Mouse (Mus musculus): ENCODE data around the gene Ctrb1. TPM values are rescaled to one million over a fixed set of nuclear protein-coding genes. Genes with fewer than 3 reads are reported as not detected.

Ctrb1 gene
- polyA plus RNA-seq, 1 experiment from 2014 or later, result not detected

DNA sequence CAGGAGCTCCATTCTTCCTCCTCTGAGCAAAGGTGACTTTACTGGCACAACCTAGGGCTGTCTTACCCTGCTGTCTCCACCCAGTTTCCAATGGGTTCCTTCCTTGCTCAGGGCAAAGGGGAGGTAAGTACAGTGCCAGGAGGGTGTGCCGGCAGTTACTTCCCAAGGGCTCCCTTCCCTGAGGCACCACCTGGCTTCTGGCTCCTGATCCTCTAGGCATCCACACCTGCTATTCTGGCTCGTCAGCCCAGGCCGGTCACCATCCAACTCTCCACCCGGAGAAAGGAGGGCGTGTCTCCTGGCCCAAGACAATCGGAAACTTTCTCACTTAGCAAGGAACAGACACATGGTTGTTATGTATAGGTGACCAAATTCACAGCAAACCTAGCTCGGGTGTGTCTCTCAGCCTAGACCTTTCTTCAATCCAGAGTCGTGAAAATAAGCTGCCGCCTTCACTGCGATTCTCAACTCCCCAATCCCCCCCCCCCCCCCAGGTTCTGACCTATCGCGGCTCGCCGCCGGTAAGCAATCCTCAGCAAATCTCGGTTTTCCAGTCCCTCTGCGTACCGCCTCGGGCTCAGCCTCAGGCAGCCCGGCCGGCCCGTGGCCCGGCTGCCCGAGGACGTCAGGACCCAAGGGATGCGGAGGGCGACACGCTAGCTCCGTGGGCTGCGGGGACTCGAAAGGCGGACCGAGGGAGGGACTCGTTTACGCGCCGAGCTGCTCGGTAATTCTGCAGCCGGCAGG lies 40.6 kb upstream of the Ctrb1 start:
- H3K36me3 ChIP-seq, result no peaks in the 10 kb centered on the region
- under 1% methylated on average over 38 of the region's 39 CpGs for WGBS
- peak; percentile 51 for ATAC-seq (replicated peaks)
- H3K4me1 ChIP-seq, result peaks cover 84% of the 10 kb centered on the region
- H3K4me3 ChIP-seq, result peak overlapping the region; percentile 61
- H3K4me2 ChIP-seq (replicated peaks), result peak overlapping the region; percentile 72
- no peaks in the 10 kb centered on the region for H3K27me3 ChIP-seq
- H3K27ac ChIP-seq (replicated peaks), result peak overlapping the region; percentile 66
- peak overlapping the region; percentile 67 for H3K9ac ChIP-seq (replicated peaks)
- H3K9me3 ChIP-seq, result no peaks in the 10 kb centered on the region

DNA sequence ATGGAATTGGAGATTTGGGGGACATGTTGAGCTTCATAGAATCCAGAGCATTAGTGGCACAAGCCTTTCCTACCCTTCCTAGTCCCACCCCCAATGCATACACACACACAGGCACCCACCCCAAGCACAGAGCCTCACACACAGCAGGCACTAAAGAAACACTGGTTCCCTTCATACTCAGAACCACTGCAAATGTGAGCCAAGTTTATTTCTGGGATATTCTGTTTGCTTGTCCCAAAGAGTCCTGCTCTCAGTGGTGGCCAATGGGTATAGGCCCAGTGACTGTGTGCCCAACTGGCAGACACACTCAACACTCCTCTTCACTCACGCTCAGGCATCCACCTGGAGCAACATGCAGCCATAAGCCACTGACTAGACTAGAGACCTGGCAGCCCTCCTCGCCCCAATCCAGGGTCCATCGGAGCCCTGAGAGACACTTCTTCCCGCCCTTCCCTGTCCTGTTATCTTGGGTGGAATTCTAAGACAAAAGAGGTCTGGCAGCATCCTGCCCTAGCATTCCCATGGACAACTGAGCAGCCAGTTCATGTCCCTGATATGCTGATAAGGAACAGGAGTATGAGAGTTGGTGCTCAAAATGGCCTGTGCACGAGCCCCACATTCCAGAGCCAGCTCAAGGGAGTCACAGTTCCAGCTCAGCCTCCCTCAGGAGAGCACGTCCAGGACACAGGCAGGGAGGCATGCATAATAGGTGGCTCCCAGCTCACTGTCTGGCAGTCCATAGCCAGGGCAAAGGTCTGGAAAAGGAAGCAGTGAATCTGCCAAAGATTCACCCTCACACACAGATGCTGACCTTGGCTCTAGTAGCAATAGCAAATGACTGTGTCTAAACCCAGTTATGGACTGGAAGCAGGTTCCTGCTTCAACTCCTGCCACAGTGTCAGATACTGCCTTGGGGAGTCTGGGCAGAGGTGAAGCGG lies 38.7 kb upstream of the Ctrb1 start:
- H3K36me3 ChIP-seq, result no peaks in the 10 kb centered on the region
- H3K4me1 ChIP-seq, result peaks cover 67% of the 10 kb centered on the region
- no peak overlapping the region for H3K4me3 ChIP-seq
- no peak overlapping the region for H3K4me2 ChIP-seq (replicated peaks)
- no peaks in the 10 kb centered on the region for H3K27me3 ChIP-seq
- H3K27ac ChIP-seq (replicated peaks), result no peak overlapping the region
- WGBS, result 73% methylated on average over 7 of the region's 7 CpGs
- ATAC-seq (replicated peaks), result no peak
- no peak overlapping the region for H3K9ac ChIP-seq (replicated peaks)
- no peaks in the 10 kb centered on the region for H3K9me3 ChIP-seq

DNA sequence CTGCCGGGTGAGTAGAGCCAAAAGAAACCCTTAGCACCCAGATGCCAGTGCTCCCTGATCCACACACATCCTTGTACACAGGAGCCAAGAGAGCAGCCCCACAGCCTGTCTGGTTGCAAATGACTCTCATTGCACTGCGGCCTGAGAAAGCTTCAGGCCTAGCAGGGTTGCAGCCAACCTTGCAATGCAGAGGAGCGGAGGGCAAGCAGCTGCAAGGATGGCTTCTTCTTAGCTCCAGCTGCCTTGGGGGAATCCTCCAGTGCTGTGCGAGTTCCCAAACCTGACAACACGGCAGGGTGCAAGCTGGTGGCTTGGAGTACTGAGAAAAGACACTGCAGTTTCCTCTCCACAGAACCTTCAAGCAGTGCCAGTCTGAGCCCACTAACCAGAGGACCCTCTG lies 37.7 kb upstream of the Ctrb1 start:
- Histone ChIP-seq H3K4me3 (no peak overlapping the region), H3K4me1 (peaks cover 57% of the 10 kb centered on the region), H3K9ac (replicated peaks) (no peak overlapping the region), H3K27ac (replicated peaks) (0 out of 2 replicates have a peak overlapping the region, but pooled peaks have one; percentile 5), H3K36me3 (no peaks in the 10 kb centered on the region), H3K4me2 (replicated peaks) (no peak overlapping the region), H3K9me3 (no peaks in the 10 kb centered on the region), H3K27me3 (no peaks in the 10 kb centered on the region)
- WGBS, result 74% methylated on average over 5 of the region's 5 CpGs
- ATAC-seq (replicated peaks), result no peak

DNA sequence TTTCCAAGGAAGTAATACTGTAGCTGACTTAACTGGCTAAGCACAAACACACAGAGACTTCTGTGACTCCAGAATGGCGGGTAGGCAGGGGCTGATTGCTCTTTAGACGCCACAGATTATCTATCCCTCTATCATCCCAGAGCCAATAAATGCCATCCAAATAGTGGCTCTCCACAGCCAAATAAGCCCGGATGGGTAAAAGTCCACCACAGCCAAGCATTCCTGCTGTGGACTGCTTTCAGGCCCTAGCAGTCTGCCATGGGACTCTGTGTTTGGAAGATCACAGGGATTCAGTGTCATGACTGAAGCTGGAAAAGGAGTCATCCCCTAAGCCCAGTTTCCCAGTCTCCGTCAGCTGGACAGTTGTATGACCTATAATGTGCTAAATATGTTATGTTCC lies 36.7 kb upstream of the Ctrb1 start:
- WGBS, result 84% methylated on average over 4 of the region's 4 CpGs
- Histone ChIP-seq H3K9ac (replicated peaks) (no peak overlapping the region), H3K4me2 (replicated peaks) (no peak overlapping the region), H3K4me1 (peaks cover 48% of the 10 kb centered on the region), H3K27ac (replicated peaks) (no peak overlapping the region), H3K4me3 (no peak overlapping the region), H3K36me3 (no peaks in the 10 kb centered on the region), H3K9me3 (no peaks in the 10 kb centered on the region), H3K27me3 (no peaks in the 10 kb centered on the region)
- ATAC-seq (replicated peaks), result no peak

DNA sequence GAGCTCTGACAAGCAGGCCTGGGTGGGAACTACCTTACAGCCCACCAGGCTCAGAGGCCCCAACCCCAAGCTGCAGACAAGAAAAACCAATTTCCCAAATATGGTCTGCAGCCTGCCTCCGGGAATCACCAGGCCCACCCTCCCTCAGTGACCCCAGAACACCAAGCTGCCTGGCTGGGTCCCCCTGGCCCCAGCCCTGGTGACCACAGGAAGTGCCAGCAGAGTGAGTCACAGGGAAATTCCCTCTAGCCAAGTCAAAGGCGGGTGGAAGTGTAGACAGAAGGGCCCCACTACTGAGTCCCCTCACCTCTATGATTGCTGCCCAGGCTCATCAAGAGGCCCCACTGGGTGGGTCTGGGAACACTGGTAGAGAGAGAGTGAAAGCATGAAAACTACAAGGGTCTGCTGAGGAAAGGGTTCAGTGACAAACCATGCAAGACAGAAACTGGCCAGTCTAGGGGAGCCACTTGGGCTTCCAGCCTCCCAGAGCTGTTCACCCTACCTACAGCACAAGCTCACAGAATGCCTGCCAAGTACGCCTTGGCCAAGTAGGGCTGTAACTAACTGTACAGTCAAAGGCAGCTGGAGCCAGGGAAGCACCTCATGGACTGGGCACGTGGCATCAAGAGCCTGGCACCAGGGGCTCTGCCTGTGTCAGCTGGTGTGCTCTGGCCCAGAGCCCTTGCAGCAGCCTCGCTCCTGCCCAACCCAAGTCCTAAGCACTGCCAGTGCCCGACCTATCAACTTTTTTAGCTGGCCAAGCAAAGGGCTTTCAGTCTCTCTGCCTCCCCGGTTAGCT lies 35.5 kb upstream of the Ctrb1 start:
- WGBS, result 71% methylated on average over 7 of the region's 7 CpGs
- peaks cover 40% of the 10 kb centered on the region for H3K4me1 ChIP-seq

DNA sequence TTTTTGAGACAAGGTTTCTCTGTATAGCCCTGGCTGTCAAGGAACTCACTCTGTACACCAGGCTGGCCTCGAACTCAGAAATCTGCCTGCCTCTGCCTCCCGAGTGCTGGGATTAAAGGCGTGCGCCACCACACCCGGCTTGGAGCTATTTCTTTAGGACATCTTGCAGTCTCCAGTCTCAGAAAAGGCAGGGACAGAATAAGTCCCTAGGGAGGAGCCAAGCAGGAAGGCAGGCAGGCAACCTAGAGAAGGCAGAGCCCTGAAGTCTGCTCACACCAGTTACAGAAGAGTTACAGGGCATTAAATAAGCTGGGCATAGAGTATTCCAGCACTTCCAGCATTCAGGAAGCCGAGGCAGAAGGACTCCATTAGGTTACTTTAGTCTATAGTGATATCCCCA lies 34.5 kb upstream of the Ctrb1 start:
- H3K9me3 ChIP-seq, result no peaks in the 10 kb centered on the region
- H3K27me3 ChIP-seq, result no peaks in the 10 kb centered on the region
- ATAC-seq (replicated peaks), result no peak
- no peak overlapping the region for H3K4me3 ChIP-seq
- WGBS, result 93% methylated on average over 6 of the region's 6 CpGs
- no peak overlapping the region for H3K27ac ChIP-seq (replicated peaks)
- peaks cover 30% of the 10 kb centered on the region for H3K4me1 ChIP-seq
- peaks cover 4% of the 10 kb centered on the region; the same call in 1 of the 2 replicates for H3K36me3 ChIP-seq
- no peak overlapping the region for H3K4me2 ChIP-seq (replicated peaks)
- no peak overlapping the region for H3K9ac ChIP-seq (replicated peaks)

More for the DNA sequence above, 35.5 kb upstream of the Ctrb1 start:
- Histone ChIP-seq H3K27ac (replicated peaks) (0 out of 2 replicates have a peak overlapping the region, but pooled peaks have one; percentile 5), H3K9me3 (no peaks in the 10 kb centered on the region), H3K9ac (replicated peaks) (no peak overlapping the region), H3K4me2 (replicated peaks) (no peak overlapping the region), H3K4me3 (no peak overlapping the region), H3K27me3 (no peaks in the 10 kb centered on the region), H3K36me3 (no peaks in the 10 kb centered on the region)
- peak; percentile 62 for ATAC-seq (replicated peaks)

DNA sequence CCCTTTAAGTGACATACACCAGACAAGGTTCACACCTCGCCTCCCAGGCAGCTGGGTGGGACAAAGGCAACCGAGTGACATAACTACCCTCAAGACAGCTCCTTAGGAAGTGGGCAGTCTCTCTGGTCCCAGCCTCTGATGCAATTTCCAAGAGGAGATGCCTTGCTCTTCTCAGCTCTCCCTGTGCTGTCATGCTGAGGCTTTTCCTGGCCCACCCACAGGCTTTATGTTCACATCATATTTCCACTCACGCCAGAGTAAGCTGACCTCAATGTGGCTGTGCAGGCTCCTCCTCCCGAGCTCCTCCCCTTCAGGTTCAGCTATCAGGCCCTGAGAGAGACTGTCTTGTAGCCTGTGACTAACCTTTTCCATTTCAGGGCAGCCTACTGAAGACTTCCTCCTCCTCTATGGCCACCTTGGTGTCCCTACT lies 29.3 kb upstream of the Ctrb1 start:
- H3K4me1 ChIP-seq, result peaks cover 35% of the 10 kb centered on the region

DNA sequence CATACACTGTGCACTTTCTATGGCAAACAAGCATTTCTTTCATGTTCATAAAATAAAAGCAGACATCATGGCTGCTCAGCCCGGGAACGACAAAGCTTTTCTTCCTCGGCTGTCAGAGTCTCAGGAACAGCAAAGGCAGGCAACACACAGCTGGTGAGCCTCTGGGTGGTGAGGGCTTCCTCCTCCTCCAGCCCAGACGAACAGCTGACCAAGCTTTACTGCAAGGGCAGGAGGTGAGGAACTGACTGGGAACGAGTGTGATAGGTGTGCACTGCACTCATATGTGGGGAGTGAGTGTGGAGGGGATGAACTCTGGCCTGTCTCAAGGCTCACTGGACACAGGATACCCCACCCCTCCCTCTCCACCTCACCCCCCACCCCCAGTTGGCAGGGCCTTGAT lies 28.1 kb upstream of the Ctrb1 start:
- ATAC-seq (replicated peaks), result no peak
- 55% methylated on average over 5 of the region's 5 CpGs for WGBS
- no peak overlapping the region for H3K9ac ChIP-seq (replicated peaks)

More for the DNA sequence above, 29.3 kb upstream of the Ctrb1 start:
- peaks cover 14% of the 10 kb centered on the region for H3K36me3 ChIP-seq
- no peaks in the 10 kb centered on the region for H3K9me3 ChIP-seq
- no peak overlapping the region for H3K4me2 ChIP-seq (replicated peaks)
- no peak for ATAC-seq (replicated peaks)
- no peaks in the 10 kb centered on the region for H3K27me3 ChIP-seq
- no peak overlapping the region for H3K27ac ChIP-seq (replicated peaks)
- 76% methylated on average over 4 of the region's 4 CpGs for WGBS
- no peak overlapping the region for H3K4me3 ChIP-seq
- no peak overlapping the region for H3K9ac ChIP-seq (replicated peaks)

DNA sequence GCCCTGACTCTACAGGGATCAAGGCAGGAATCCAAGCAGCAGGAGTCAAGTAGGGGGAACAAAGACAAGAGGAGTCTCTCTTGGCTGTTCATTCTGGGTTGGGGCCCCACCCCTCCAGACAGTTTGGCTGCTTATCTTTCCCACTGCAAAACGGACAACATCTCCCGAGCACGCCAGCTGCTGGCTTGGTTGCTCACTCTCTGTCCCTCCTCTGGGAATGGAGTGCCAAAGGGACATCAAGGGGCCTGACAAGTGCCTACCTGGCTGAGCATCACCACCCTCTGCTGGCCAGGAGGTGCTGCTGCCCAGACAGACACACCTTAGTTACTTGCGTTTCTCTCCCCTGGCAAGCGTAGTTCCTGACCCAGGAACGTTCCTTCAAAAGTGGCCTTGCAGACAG lies 27.1 kb upstream of the Ctrb1 start:
- ATAC-seq (replicated peaks), result no peak
- H3K4me1 ChIP-seq, result peaks cover 35% of the 10 kb centered on the region
- no peak overlapping the region for H3K4me2 ChIP-seq (replicated peaks)
- H3K9ac ChIP-seq (replicated peaks), result 0 out of 2 replicates have a peak overlapping the region, but pooled peaks have one; percentile 31
- no peaks in the 10 kb centered on the region for H3K9me3 ChIP-seq
- H3K27ac ChIP-seq (replicated peaks), result peak overlapping the region; percentile 95
- no peaks in the 10 kb centered on the region for H3K27me3 ChIP-seq
- peaks cover 33% of the 10 kb centered on the region for H3K36me3 ChIP-seq
- 44% methylated on average over 6 of the region's 6 CpGs for WGBS
- no peak overlapping the region for H3K4me3 ChIP-seq

More for the DNA sequence above, 28.1 kb upstream of the Ctrb1 start:
- Histone ChIP-seq H3K27ac (replicated peaks) (peak overlapping the region; percentile 95), H3K36me3 (peaks cover 26% of the 10 kb centered on the region), H3K27me3 (no peaks in the 10 kb centered on the region), H3K4me3 (no peak overlapping the region), H3K4me1 (peaks cover 35% of the 10 kb centered on the region), H3K4me2 (replicated peaks) (no peak overlapping the region), H3K9me3 (no peaks in the 10 kb centered on the region)

DNA sequence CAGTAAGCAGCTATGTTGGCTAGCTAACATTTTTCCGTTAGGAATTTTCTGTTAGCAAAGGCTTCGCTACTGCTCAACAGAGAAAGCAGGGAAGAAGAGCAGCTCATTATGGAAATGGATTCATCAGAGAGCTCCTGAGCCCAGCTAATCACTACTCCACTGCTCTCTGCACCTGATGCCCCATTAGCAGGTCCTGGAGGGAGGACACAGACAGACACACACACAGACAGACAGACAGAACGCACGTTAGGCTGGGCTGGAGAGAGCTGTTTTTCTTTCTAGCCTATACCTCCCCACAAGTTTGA lies 26.6 kb upstream of the Ctrb1 start:
- Histone ChIP-seq H3K9ac (replicated peaks) (peak overlapping the region; percentile 31), H3K4me1 (peaks cover 35% of the 10 kb centered on the region), H3K27me3 (no peaks in the 10 kb centered on the region), H3K27ac (replicated peaks) (peak overlapping the region; percentile 95), H3K4me2 (replicated peaks) (peak overlapping the region; percentile 11; the same call in 1 of the 2 replicates), H3K36me3 (peaks cover 33% of the 10 kb centered on the region), H3K9me3 (no peaks in the 10 kb centered on the region), H3K4me3 (no peak overlapping the region)
- 27% methylated on average over 4 of the region's 4 CpGs for WGBS
- ATAC-seq (replicated peaks), result no peak; the same call in 1 of the 2 replicates

DNA sequence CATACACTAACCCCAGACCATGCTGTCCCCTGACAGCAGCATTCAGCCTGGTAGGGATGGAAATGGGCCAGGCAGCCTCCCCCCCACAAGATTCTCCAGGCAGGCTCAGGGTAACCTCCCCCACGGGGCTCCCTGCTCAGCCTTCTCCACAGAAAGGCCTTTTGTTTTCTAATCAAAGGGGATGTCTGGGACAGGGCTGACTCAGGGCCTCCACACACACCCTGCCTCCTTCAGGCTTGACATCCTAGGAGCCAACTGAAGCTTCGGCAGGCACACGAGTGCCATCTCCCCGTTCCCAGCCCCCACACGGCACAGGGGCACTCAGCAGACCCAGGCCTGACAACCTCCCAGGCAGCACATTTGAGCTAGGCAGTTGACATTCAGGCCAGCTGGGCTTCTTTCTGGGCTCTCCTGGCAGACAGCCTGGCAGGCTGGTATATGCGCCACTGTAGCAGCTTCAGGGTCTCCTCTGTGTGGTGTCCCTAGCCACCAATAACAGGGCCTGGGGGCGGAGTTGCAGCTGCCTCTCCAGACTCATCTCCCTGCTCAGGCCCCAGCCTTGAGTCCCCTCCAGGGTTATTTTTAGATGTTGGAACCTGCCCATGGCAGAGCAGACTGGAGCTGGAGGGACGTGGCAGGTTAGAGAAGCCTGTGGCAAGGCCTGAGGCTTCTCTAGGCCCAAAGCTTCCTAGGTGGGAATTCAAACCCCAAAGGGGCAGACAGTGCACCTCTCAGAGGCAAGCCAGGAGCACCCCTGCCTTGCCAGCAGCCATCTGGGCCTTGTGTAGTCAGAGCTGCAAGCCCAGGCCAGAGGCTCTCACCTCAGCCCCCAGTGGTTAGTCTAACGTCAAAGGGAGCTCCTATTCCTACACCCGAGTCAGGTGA lies 26.0 kb upstream of the Ctrb1 start:
- Histone ChIP-seq H3K27me3 (no peaks in the 10 kb centered on the region), H3K4me3 (no peak overlapping the region), H3K4me2 (replicated peaks) (peak overlapping the region; percentile 11), H3K9me3 (no peaks in the 10 kb centered on the region), H3K27ac (replicated peaks) (peak overlapping the region; percentile 95), H3K4me1 (peaks cover 35% of the 10 kb centered on the region), H3K9ac (replicated peaks) (peak overlapping the region; percentile 31), H3K36me3 (peaks cover 39% of the 10 kb centered on the region)
- 11% methylated on average over 10 of the region's 10 CpGs for WGBS
- peak; percentile 87 for ATAC-seq (replicated peaks)

All from forebrain, embryonic 15.5 days (tissue).